Mouse (Mus musculus) ES-Bruce4 (cell line): ENCODE measurements around the gene Gm7534.

Experiments
- CTCF ChIP-seq: IDR thresholded peaks from one replicate; pipeline ENCODE4 v1.8.1; 2011; ENCODE audit warnings: low read depth, low read length
- EP300 ChIP-seq: IDR thresholded peaks from 2 replicates; pipeline ENCODE4 v1.6.1; 2011; ENCODE audit warnings: low read depth, low read length; ENCODE audit not compliant: insufficient read depth
- POLR2A ChIP-seq: IDR thresholded peaks from one replicate; pipeline ENCODE4 v1.8.1; 2011; ENCODE audit warnings: low read length; ENCODE audit not compliant: insufficient read depth

GRCm38 (mm10) chr4:134158774-134159173, 44.0 kb downstream of the Gm7534 start:
- no peak for TF ChIP-seq CTCF
- no peak for TF ChIP-seq POLR2A
- no peak for TF ChIP-seq EP300
